Mouse (Mus musculus) naive thymus-derived CD4-positive, alpha-beta T cell, adult 2 months (primary cell): Measurements from ENCODE around the gene Npas3.

ENCODE experiments used
- DNase-seq: peaks from one replicate; pipeline ENCODE4 v3.0.0-alpha.2; 2011; ENCODE audit warnings: low read depth

The Npas3 gene

GRCm38 (mm10) chr12:53801831-53802230, 553.4 kb downstream of the Npas3 start:
- no peak for DNase-seq

- DNase-seq: no peak
Measured at GRCm38 (mm10) chr12:53802381-53802780, 553.9 kb downstream of the Npas3 start.

- no peak for DNase-seq
Measured at GRCm38 (mm10) chr12:53810081-53810480, 561.6 kb downstream of the Npas3 start.

GRCm38 (mm10) chr12:53814291-53814690, 565.8 kb downstream of the Npas3 start:
- DNase-seq: no peak

GRCm38 (mm10) chr12:53819982-53820381, 571.5 kb downstream of the Npas3 start:
- no peak for DNase-seq

- DNase-seq: no peak
Measured at GRCm38 (mm10) chr12:53822881-53823280, 574.4 kb downstream of the Npas3 start.

GRCm38 (mm10) chr12:53825251-53825650, 576.8 kb downstream of the Npas3 start:
- no peak for DNase-seq

GRCm38 (mm10) chr12:53825898-53826605, 577.6 kb downstream of the Npas3 start:
- no peak for DNase-seq

GRCm38 (mm10) chr12:53826812-53827211, 578.3 kb downstream of the Npas3 start:
- no peak for DNase-seq

GRCm38 (mm10) chr12:53832590-53832989, 584.1 kb downstream of the Npas3 start:
- DNase-seq: no peak

- no peak for DNase-seq
Measured at GRCm38 (mm10) chr12:53833348-53833747, 584.9 kb downstream of the Npas3 start.

GRCm38 (mm10) chr12:53836031-53836790, 587.7 kb downstream of the Npas3 start:
- DNase-seq: no peak

- DNase-seq: no peak
Measured at GRCm38 (mm10) chr12:53837408-53837807, 588.9 kb downstream of the Npas3 start.

GRCm38 (mm10) chr12:53838541-53838940, 590.1 kb downstream of the Npas3 start:
- no peak for DNase-seq

- no peak for DNase-seq
Measured at GRCm38 (mm10) chr12:53841928-53842671, 593.6 kb downstream of the Npas3 start.

GRCm38 (mm10) chr12:53843626-53844025, 595.1 kb downstream of the Npas3 start:
- DNase-seq: no peak

- no peak for DNase-seq
Measured at GRCm38 (mm10) chr12:53846154-53846665, 597.7 kb downstream of the Npas3 start.

GRCm38 (mm10) chr12:53849263-53849662, 600.8 kb downstream of the Npas3 start:
- no peak for DNase-seq

GRCm38 (mm10) chr12:53852432-53852831, 604.0 kb downstream of the Npas3 start:
- no peak for DNase-seq

GRCm38 (mm10) chr12:53860176-53860575, 611.7 kb downstream of the Npas3 start:
- no peak for DNase-seq

GRCm38 (mm10) chr12:53862281-53862680, 613.8 kb downstream of the Npas3 start:
- no peak for DNase-seq

GRCm38 (mm10) chr12:53864436-53865136, 616.1 kb downstream of the Npas3 start:
- DNase-seq: no peak
